Mouse (Mus musculus) kidney, postnatal 36 days (tissue): Measurements from ENCODE around the gene Tor1aip1.

Experiments
- DNase-seq, 2 experiments: peaks; one replicate each; pipeline ENCODE4 v3.0.0; 2021 to 2022; ENCODE audit warnings: mixed read lengths in 2 of 2

Tor1aip1 gene

GRCm38 (mm10) chr1:156035930-156036737, at the start of gene Tor1aip1:
TSS of gene Tor1aip1 (minus strand) at chr1:156036480.
- DNase-seq = peak; percentile 99

GRCm38 (mm10) chr1:156085770-156086169, 49.5 kb upstream of the Tor1aip1 start:
- DNase-seq = peak; percentile 39

- no peak for DNase-seq
Observed at GRCm38 (mm10) chr1:156084603-156085002, 48.3 kb upstream of the Tor1aip1 start.

- DNase-seq = no peak
Observed at GRCm38 (mm10) chr1:156077655-156078054, 41.4 kb upstream of the Tor1aip1 start.

GRCm38 (mm10) chr1:156076474-156076873, 40.2 kb upstream of the Tor1aip1 start:
- no peak for DNase-seq

GRCm38 (mm10) chr1:156074575-156074974, 38.3 kb upstream of the Tor1aip1 start:
- DNase-seq = peak; percentile 43 to 53

- DNase-seq = no peak
Observed at GRCm38 (mm10) chr1:156073169-156073821, 37.0 kb upstream of the Tor1aip1 start.

- no peak for DNase-seq
Observed at GRCm38 (mm10) chr1:156070106-156070505, 33.8 kb upstream of the Tor1aip1 start.

- DNase-seq = no peak
Observed at GRCm38 (mm10) chr1:156066133-156066532, 29.9 kb upstream of the Tor1aip1 start.

GRCm38 (mm10) chr1:156062193-156062592, 25.9 kb upstream of the Tor1aip1 start:
- DNase-seq = no peak

GRCm38 (mm10) chr1:156058207-156058606, 21.9 kb upstream of the Tor1aip1 start:
- no peak for DNase-seq

GRCm38 (mm10) chr1:156046688-156047087, 10.4 kb upstream of the Tor1aip1 start:
- peak; percentile 53 to 70 for DNase-seq

GRCm38 (mm10) chr1:156044211-156044611, 7.9 kb upstream of the Tor1aip1 start:
- peak in 1 of 2 experiments; percentile 27 for DNase-seq

- DNase-seq = peak; percentile 72 to 75
Observed at GRCm38 (mm10) chr1:156043027-156043426, 6.7 kb upstream of the Tor1aip1 start.

- DNase-seq = no peak
Observed at GRCm38 (mm10) chr1:156042481-156042880, 6.2 kb upstream of the Tor1aip1 start.

GRCm38 (mm10) chr1:156041451-156042241, 5.4 kb upstream of the Tor1aip1 start:
- no peak for DNase-seq

GRCm38 (mm10) chr1:156040731-156041401, 4.6 kb upstream of the Tor1aip1 start:
- DNase-seq = peak; percentile 96 to 97

- DNase-seq = peak in 1 of 2 experiments; percentile 19
Observed at GRCm38 (mm10) chr1:156039989-156040388, 3.7 kb upstream of the Tor1aip1 start.

- peak; percentile 51 to 65 for DNase-seq
Observed at GRCm38 (mm10) chr1:156037144-156037583, 884 bp upstream of the Tor1aip1 start.

- peak; percentile 72 to 85 for DNase-seq
Observed at GRCm38 (mm10) chr1:156035269-156035929, 881 bp downstream of the Tor1aip1 start, which contains the start of gene Tor1aip2. TSS of gene Tor1aip2 (plus strand) at chr1:156035403.

GRCm38 (mm10) chr1:156034661-156035060, 1.6 kb downstream of the Tor1aip1 start:
- DNase-seq = no peak

GRCm38 (mm10) chr1:156033921-156034320, 2.4 kb downstream of the Tor1aip1 start:
- no peak for DNase-seq
